Mouse (Mus musculus) brain, embryonic 14.5 days (tissue): ENCODE results near the gene Ahcyl1. TPM values are rescaled to one million over a fixed set of nuclear protein-coding genes. Genes with fewer than 3 reads are reported as not detected.

Experiments
- DNase-seq: peaks from one replicate; pipeline ENCODE4 v3.0.0-alpha.2; 2011; ENCODE audit warnings: low read depth
- CTCF ChIP-seq: fragments of 200-500 bp; IDR thresholded peaks from 2 replicates; pipeline ENCODE4 v1.5.1; 2012; ENCODE audit warnings: inconsistent platforms, mild to moderate bottlenecking, moderate library complexity, borderline replicate concordance; ENCODE audit not compliant: insufficient read depth, insufficient read length; ENCODE audit errors: extremely low read depth
- POLR2A ChIP-seq: fragments of 200-500 bp; IDR thresholded peaks from 2 replicates; pipeline ENCODE4 v1.6.1; 2012; ENCODE audit warnings: mild to moderate bottlenecking, inconsistent platforms, borderline replicate concordance; ENCODE audit not compliant: poor library complexity, insufficient read depth, insufficient read length, severe bottlenecking; ENCODE audit errors: extremely low read depth
- polyA plus RNA-seq: library from polyadenylated mRNA; depleted of rRNA; stranded (reverse); fragments of >200 nt; gene quantifications from 2 replicates; pipeline ENCODE4 v1.2.3, GENCODE M21; 2012

Ahcyl1 gene
- polyA plus RNA-seq, 1 experiment = 173 TPM

DNA sequence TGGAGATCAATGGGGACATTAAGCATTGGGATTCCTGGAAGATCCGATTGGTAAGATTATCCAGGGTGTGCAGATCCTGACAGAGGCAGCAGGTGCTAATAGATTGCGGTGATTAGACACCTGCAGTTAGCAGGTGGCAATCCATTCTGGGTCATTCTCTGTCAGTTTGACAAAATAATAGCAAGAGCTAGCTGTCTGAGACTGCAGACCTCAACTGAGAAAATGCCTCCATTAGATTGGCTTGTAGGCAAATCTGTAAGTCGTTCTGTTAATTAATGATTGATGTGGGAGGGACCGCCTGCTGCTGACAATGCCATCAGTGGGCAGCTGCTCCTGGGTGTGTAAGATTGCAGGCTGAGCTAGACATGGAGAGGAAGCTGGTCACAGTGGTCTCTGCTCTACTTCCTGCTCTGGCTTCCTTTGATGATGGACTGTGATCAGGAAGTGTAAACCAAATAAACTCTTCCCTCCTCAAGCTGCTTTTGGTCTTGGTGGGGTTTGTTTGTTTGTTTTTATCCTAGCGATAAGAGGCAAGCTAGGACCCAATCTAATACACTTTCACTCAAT is 58.7 kb downstream of the Ahcyl1 start:
- TF ChIP-seq POLR2A (no peak), CTCF (no peak)

DNA sequence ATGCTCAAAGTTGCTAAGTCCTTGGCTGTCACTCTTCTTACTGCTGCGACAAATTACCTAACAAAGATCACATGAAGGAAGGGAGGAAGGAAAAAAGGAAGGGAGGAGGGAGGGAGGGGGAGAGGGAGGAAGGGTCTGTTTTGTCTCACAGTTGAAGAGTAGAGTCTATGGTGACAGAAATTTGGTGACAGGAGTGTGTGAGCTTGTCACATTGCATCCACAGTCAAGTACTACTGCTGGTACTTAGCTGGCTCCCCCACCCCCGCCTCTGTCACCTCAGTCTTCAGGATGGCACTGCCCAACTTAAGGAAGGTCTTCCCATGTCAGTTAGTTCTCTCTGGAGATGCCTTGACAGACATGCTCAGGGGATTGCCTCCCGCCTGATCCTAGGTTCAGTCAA is 60.1 kb downstream of the Ahcyl1 start:
- no peak for DNase-seq
- TF ChIP-seq CTCF (no peak), POLR2A (no peak)

More for the DNA sequence above, 58.7 kb downstream of the Ahcyl1 start:
- DNase-seq = peak; percentile 44

DNA sequence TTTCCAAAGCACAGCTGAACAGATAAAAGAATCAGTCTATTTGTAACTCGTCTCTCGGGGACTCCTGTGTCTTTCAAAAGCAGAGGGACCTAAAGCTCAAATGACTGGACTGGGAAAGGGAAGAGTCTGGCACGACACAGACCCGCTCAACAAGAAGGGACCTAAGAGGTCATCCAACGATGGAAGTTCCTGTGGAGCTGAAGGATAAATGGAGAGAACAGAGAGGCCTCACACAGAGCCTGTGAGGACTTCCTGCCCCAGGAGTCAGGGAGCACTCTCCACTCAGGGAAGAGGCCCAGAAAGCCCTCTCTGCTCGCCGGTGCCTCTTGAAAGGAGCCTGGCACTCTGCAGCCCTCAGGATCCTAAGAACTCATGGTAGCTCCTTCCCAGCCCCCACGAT is 60.5 kb downstream of the Ahcyl1 start:
- no peak for TF ChIP-seq POLR2A
- no peak for TF ChIP-seq CTCF

DNA sequence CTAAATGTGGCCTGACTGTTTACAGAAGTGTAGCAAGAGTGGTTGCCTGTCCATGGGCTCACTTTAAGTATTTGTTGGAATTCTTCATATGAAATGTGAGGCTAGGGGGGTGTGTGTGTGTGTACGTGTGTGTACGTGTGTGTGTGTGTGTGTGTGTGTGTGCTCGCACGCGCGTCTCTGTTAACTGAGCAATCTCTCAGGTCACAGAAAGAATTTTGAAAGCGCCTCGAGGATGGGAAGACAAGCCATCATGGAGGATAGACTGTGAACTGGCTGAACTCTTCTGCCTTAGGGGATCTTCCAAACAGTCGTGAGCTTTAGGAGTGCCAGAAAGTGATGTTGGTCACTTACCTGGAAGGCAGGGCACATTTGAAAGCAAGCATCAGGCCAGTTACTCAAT is 62.5 kb downstream of the Ahcyl1 start:
- no peak for DNase-seq
- no peak for TF ChIP-seq POLR2A
- TF ChIP-seq CTCF = no peak

More for the DNA sequence above, 60.5 kb downstream of the Ahcyl1 start:
- DNase-seq = no peak

DNA sequence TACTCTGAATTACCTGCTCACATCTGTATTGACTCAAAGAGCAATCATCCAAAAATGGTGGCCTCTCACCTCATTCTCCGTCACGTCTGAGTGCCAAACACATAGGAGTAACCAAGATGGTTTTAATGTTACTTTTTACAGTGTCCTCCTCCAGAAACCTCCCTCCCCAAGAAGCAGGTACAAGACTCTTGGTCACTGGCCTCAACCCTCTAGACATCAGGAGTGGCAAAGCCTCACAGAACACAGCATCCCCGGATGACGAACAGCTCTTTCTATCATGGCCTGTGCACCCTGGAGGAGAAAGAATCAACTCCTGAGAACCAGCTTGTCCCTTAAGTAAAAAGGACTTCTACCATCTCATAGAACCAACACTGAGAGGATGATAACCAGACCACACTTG is 63.6 kb downstream of the Ahcyl1 start:
- TF ChIP-seq CTCF (no peak), POLR2A (no peak)
- no peak for DNase-seq

DNA sequence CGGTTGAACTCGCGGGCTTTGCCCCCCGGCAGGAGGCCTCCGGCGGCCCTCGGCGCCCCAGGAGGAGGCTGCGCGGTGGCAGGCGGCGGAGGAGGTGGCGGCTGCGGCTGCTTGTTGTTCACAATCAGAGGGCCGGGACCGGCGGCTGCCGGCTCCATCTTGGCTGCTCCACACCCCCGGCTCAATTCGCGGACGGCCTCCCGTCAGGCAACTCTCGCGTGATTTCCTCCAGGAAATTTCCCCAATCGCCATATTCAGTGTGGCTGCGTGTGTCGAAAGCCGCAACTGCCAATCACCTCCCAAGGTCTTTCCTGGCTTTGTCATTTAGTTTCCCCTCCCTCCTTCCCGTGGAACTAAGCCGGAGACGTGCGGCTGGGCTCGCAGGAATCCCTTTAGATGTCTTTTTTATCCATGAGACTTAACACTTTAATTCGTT is 64.8 kb downstream of the Ahcyl1 start, which contains the start of gene Strip1:
TSS of gene Strip1 (minus strand) at position 172 of the 436 bp plus-strand sequence.
- peak; percentile 91 for TF ChIP-seq POLR2A
- no peak for TF ChIP-seq CTCF
- DNase-seq = peak; percentile 99

DNA sequence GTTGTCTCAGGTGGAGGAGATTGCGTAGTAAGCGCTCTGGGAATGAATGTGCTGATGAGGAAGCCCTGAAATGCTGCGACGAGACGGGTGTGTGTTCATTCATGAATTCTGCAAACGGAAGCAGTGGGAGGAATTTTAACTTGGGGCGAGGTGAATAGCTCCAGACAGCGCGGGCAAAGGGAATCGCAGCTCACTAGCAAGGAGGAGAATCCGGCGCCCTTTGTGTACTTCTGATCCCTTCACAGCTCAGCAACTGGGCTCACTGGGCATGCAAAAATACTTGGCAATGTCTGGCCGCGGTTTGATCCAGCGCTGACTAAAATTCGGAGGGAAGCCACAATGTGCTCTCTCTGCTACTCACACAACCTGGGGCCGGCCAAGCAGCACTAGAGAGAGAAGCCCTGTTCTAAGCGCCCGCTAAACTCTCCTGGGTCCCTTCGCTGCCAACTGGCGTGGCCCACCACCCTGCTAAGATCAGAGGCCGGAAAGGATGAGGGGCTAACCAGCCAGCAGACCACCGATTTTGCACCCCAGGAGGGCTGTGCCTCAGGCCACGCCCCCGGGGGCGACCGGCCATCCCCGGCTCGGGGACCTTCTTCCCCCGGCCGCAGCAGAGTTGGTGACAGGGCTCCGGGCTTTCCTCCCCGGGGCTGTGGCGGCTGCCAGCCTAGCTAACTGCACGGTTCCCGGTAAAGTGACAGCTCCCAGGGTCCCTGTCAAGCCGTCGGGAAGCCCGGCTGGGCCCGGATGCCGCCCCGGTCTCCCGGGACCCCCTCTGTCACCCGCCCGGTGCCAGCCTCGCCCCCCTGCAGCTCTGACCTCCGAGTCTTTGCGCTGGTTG is 65.5 kb downstream of the Ahcyl1 start, which contains the start of gene Gm10961:
TSS of gene Gm10961 (plus strand) at position 641 of the 841 bp plus-strand sequence.
- DNase-seq = peak; percentile 76
- no peak for TF ChIP-seq CTCF
- no peak for TF ChIP-seq POLR2A

DNA sequence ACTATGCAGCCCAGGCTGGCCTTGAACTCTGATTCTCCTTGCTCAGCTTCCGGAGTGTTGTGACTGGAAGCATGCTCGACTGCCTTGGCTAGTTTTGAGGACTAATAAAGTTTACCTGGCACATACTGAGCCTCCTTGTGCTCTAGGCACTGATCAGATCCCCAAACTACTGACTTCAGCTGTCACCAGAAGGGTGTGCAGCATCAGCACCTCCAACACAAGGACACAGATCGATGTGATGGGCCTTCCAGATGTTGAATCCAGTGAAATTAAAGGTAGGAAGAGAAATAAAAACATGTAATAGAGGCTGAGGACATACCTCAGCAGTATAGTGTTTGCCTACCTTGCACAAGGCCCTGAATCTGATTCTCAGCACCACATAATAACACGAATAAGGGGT is 66.9 kb downstream of the Ahcyl1 start:
- TF ChIP-seq POLR2A = no peak
- no peak for TF ChIP-seq CTCF
- no peak for DNase-seq

DNA sequence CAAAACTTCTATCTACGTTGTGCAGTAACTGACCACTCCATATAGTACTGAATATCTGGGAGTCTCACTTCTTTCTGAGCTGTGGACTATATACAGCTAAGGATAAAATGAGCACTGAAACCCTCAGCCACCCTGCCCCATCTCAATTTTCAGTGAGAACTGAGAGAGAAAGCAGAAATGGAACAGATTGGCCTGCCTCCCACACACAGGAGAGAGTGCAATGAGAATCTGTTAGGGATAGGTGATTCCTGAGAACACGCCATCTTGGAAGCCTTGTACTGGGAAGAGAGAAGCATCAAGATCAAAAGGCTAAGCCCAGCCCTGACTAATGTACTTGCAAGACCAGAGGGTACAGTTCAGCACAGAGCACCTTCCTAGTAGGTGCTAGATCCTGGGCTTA is 67.8 kb downstream of the Ahcyl1 start:
- no peak for TF ChIP-seq POLR2A
- no peak for TF ChIP-seq CTCF
- DNase-seq = no peak

DNA sequence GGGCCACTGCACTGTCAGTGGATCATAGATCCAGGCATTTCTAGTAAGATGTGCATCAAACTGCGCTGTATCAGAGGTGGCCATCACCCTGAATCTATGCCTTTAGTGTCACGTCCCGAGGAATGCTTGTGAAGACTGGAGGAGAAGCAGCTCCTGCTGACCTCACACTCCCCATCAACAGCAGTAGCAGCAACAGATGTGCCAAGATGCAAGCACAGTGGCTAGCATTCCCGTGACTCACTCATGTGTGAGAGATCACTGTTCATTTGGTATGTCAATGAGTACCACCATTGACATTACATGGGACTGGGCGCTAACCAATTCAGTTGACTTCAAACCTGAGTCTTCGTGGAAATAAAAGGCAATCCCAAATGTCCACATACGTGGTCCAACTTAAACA is 68.7 kb downstream of the Ahcyl1 start:
- TF ChIP-seq CTCF (no peak), POLR2A (no peak)

DNA sequence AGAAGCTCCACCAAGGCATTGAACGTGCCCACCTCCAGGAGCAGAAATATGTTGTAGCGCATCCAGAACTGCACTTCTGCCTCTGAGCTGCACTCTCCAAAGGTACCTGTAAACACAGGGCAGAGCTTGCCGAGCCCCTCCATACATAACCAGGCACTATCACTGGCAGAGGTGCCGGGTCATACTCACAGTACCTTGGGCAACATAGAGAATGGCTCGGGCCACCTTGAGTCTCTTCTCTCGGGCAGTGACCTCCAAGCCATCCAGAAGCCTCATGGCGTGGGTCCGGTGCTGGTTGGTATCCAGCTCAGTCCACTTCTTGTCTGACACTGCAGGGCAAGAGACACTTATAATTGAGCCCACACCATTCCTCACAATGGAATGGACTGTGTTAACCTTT is 69.6 kb downstream of the Ahcyl1 start:
- TF ChIP-seq POLR2A (no peak), CTCF (no peak)
- DNase-seq = no peak

More for the DNA sequence above, 68.7 kb downstream of the Ahcyl1 start:
- DNase-seq = no peak

DNA sequence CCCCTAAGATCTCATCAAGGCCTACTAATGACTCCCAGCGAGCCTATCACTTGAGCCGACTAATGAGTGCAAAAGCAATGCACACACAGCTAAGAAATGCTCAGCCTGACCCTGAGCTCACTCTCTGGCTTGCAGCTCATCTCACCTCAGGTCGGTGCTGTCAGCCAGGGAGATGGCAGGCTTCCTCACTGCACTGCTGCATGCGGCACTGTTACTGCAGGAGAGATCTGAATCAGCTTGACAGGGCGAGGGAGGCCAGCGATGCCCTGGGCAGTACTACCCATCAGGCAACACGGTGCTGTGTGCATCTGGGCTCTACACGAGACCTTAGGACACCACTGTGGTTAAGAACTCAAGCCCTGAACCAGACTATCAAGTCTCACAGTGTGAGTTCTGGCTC is 70.8 kb downstream of the Ahcyl1 start:
- DNase-seq = no peak
- TF ChIP-seq CTCF (no peak), POLR2A (no peak)

DNA sequence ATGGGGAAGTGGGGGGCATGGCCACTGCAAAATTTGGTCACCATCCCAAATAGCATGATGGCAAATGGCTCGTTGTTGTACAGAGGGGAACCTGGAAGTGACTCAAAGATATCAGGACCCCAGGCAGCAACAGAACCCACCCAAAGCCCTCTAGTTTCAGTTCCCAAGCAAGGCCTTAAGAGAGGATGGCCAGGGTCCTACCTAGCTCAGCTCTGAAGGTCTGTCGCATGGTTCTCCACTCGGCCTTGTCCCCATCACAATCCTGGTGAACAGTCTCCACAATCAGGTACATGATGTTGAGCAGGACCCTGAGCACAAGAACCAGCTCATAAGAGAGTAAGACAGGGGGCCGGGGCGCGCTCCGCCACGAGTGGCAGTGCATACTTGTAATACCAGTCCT is 71.9 kb downstream of the Ahcyl1 start:
- DNase-seq = no peak
- TF ChIP-seq POLR2A = no peak
- TF ChIP-seq CTCF = no peak
